Mouse (Mus musculus) megakaryocyte, embryonic 14.5 days (primary cell): ENCODE measurements at regions not wholly inside any gene's neighbourhood (a gene's known extent, or its start where the extent isn't known, plus 50 kb on each side); places are given as distances from the start of the nearest gene placed in this dataset.

Source experiments
- H3K27me3 ChIP-seq: replicated peaks from 2 replicates; pipeline ENCODE3; 2012; ENCODE audit warnings: inconsistent platforms
- H3K36me3 ChIP-seq: replicated peaks from 2 replicates; pipeline ENCODE3; 2012; ENCODE audit warnings: low read length, inconsistent platforms, mixed read lengths
- H3K4me1 ChIP-seq: 2 replicates; pipeline ENCODE4 v1.6.1; 2012; ENCODE audit warnings: inconsistent platforms
- H3K4me3 ChIP-seq: replicated peaks from 2 replicates; pipeline ENCODE3; 2012; ENCODE audit warnings: moderate library complexity, mild to moderate bottlenecking, inconsistent platforms
- H3K9me3 ChIP-seq: 2 replicates; pipeline ENCODE4 v1.6.1; 2012; ENCODE audit warnings: inconsistent platforms
- FLI1 ChIP-seq: IDR thresholded peaks from 2 replicates; pipeline ENCODE4 v1.6.1; 2012; ENCODE audit warnings: low read length, inconsistent platforms, mixed read lengths
- GATA1 ChIP-seq: IDR thresholded peaks from 3 replicates; pipeline ENCODE4 v1.6.1; 2012; ENCODE audit warnings: mixed read lengths, low read length, inconsistent platforms, borderline replicate concordance

DNA sequence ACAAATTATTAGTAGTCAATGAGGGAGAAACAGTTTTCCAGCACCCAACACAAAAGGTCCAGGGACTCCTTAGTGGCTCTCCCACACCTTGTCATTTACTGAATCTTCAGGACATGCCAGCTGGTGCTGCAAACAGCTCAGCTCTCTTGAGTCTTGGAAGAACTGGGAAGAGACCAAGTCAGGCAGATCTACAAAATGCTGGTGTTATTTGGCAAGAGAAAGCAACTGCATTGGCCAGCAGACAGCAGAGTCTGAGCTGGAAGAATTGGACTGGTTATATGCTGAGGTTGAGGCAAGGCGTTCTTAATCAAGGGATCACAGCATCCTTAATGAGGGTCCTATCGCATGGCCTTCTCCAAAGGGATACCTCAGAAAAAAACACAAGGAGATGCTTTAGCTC lies 124.2 kb upstream of the Lef1 start:
- Histone ChIP-seq H3K36me3 (no peaks in the 10 kb centered on the region), H3K9me3 (peaks cover 26% of the 10 kb centered on the region), H3K4me3 (no peak overlapping the region), H3K4me1 (no peaks in the 10 kb centered on the region), H3K27me3 (peaks cover 17% of the 10 kb centered on the region)
- TF ChIP-seq FLI1 = no peak

DNA sequence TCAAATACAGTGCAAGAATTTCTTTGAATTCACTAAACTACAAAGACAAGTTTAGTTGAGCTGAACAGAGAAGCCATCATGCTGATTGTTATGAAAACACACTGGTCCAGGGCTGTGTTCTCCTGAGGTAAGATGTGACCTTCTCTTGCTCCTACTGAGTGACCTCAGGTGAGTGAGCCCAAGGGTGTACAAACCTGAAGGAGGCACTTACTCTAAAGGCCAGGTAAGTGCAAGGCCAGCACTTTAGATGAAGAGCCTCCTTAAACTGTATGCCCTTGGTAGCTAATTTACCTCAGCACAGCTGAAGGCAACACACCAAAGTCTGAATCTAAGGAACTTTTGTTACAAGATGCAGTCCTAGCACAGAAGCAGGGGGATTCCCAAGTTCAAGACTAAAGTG lies 128.7 kb upstream of the Lef1 start:
- no peaks in the 10 kb centered on the region for H3K36me3 ChIP-seq
- no peak overlapping the region for H3K4me3 ChIP-seq
- peaks cover 14% of the 10 kb centered on the region for H3K27me3 ChIP-seq
- TF ChIP-seq GATA1 (no peak), FLI1 (no peak)
- peaks cover 11% of the 10 kb centered on the region; the same call in 1 of the 2 replicates for H3K9me3 ChIP-seq
- H3K4me1 ChIP-seq = no peaks in the 10 kb centered on the region

DNA sequence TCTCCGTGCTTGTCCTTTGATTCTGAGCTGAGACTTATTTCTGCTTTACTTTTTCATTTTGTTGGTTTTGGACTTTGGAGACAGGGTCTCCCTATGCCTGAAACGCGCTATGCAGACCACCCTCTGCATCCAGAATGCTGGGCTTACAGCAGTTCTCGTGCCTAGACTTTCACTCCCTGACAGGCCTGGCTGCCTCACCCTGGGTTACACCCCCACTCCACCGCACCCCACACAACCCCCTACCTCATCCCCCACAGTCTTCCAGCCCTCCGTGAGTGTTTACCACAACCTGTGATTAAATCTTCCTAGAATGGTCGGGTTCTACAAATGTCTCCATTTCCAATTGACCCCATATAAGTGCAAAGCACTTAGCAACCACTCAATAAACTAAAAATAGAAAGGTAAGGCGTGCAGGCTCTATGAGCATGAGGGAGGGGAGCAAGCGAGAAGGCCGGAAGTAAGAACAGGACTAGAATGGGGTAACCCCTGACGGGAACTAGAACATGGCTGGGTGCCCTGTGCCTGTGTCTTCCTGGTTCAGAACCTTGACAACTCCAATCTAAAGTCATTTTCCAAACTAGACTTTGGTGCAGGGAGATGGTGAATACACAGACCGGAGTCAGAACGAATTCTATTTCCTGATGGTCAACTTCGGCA lies 131.2 kb upstream of the Lef1 start:
- Histone ChIP-seq H3K4me1 (no peaks in the 10 kb centered on the region), H3K27me3 (peaks cover 9% of the 10 kb centered on the region), H3K9me3 (peaks cover 6% of the 10 kb centered on the region; the same call in 1 of the 2 replicates), H3K4me3 (no peak overlapping the region), H3K36me3 (no peaks in the 10 kb centered on the region)
- TF ChIP-seq FLI1 = no peak
- no peak for TF ChIP-seq GATA1

DNA sequence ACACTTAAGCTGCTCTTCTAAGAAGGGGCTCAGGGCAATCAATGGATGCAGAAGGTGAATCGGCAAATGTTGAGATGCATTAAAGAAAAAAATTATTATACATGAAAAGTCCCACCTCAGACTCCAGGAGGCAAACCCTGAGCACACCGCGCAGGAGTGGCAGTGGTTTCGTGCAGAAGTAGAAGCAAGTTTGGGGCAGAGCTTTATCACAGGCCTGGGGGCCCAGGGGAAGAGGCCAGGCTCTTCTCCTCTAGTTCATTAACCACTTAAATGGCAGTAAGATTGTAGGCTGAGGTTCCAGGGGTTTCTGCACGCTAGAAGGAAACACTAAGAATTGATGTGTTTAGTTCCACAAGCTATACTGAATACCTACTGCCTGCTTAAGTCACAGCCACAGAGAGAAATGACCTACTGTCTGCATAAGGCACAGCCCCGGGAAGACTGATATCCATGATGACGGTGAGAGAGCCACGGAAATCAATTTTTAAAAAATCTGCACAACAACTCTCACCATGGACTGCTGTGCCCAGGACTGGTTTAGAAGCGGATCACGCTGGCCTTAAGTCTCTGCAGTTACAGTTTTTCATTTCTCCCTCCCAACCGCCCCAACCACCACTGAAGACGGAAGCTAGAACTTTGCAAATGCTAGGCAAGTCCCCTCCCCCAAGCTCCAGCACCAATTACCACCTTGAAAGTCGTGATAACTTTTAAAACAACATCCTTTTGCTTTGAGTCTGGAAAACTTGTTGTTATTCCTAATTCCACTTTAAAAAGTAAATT lies 132.2 kb upstream of the Lef1 start:
- no peak overlapping the region for H3K4me3 ChIP-seq

DNA sequence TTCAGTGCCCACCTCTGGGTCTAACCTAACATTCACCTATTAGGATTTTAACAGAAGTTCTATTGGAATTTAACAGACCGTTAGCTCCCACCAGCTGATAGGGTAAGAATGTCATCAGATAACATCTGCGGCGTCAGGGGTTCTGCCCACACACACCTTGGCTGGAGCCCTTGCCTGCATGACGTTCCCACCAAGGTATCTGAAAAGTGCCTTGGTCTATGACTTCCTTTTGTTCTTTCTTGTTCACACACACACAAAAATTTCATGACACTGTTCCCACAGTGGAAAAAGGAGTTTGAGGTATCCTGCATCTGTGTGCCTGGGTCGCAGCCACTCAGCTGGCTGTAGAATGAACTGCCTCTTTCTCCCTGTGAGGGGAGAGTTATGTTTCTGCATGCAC lies 134.1 kb upstream of the Lef1 start:
- peaks cover 4% of the 10 kb centered on the region for H3K27me3 ChIP-seq
- no peaks in the 10 kb centered on the region for H3K9me3 ChIP-seq
- no peaks in the 10 kb centered on the region for H3K4me1 ChIP-seq
- H3K4me3 ChIP-seq = no peak overlapping the region
- H3K36me3 ChIP-seq = no peaks in the 10 kb centered on the region
- no peak for TF ChIP-seq FLI1
- no peak for TF ChIP-seq GATA1

More for the DNA sequence above, 132.2 kb upstream of the Lef1 start:
- peaks cover 7% of the 10 kb centered on the region for H3K27me3 ChIP-seq
- TF ChIP-seq FLI1 = no peak
- TF ChIP-seq GATA1 = no peak
- H3K9me3 ChIP-seq = no peaks in the 10 kb centered on the region
- no peaks in the 10 kb centered on the region for H3K4me1 ChIP-seq
- H3K36me3 ChIP-seq = no peaks in the 10 kb centered on the region

DNA sequence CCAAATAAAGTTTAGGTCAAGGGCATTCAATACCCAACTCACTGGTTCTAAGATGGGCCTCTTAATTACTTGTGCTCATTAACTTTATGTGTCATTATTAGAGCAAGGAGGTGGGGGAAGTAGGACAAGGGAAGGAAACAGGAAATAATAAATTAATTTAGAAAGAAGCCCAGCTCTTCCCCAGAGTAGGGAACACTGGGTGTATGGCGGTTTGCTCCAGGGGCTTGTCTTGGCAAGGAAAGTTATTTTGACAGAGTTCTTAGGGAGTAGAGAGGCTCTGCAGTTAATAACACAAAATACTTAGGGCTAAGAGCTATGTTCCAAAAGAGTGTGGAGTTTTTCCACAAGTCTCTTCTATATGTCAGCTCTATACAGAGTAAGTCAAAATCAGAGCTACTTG lies 135.0 kb upstream of the Lef1 start:
- H3K36me3 ChIP-seq = no peaks in the 10 kb centered on the region
- H3K9me3 ChIP-seq = no peaks in the 10 kb centered on the region
- no peaks in the 10 kb centered on the region for H3K4me1 ChIP-seq
- TF ChIP-seq FLI1 (no peak), GATA1 (no peak)
- peaks cover 8% of the 10 kb centered on the region for H3K27me3 ChIP-seq
- H3K4me3 ChIP-seq = no peak overlapping the region

DNA sequence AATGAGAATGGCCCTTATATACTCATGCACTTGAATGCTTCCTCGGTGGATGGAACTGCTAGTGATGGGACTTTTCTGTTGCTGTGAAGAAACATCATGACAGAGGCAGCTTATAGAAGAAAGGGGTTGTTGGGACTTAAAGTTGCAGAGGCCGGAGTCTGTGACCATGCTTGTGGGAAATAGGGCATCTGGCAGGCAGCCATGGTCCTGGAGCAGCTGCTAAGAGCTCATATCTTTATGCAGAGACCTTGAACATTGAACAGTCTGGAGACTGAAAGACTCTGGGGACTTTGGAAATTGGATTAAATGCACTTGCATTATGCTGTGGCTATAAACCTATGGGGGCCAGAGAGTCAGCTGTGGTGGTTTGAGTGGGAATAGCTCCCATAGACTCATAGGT lies 138.1 kb upstream of the Lef1 start:
- TF ChIP-seq FLI1 = no peak
- no peak for TF ChIP-seq GATA1
- Histone ChIP-seq H3K4me3 (no peak overlapping the region), H3K27me3 (peaks cover 6% of the 10 kb centered on the region), H3K36me3 (no peaks in the 10 kb centered on the region), H3K9me3 (no peaks in the 10 kb centered on the region), H3K4me1 (no peaks in the 10 kb centered on the region)

DNA sequence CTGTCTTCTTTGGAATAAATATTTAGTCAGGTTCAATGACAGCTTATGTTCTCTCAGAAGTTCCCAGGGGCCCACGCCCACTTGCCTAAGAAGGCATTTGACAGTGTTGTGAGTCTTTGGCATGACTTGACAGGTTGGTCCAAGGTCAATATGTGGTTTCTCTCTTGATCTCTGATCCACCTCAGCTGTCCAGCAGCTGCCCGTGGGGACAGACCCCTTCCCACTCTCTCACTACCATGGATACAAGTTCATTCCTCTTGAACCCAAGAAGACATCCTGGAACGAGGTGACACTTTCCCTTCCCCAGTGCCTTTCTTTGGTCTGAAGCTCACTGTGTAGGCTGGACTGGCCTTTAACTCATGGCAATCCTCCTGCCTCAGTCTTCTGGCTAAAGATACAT lies 145.0 kb upstream of the Lef1 start:
- Histone ChIP-seq H3K27me3 (peaks cover 27% of the 10 kb centered on the region), H3K4me3 (no peak overlapping the region), H3K4me1 (no peaks in the 10 kb centered on the region), H3K9me3 (peaks cover 6% of the 10 kb centered on the region; the same call in 1 of the 2 replicates), H3K36me3 (no peaks in the 10 kb centered on the region)
- no peak for TF ChIP-seq FLI1

DNA sequence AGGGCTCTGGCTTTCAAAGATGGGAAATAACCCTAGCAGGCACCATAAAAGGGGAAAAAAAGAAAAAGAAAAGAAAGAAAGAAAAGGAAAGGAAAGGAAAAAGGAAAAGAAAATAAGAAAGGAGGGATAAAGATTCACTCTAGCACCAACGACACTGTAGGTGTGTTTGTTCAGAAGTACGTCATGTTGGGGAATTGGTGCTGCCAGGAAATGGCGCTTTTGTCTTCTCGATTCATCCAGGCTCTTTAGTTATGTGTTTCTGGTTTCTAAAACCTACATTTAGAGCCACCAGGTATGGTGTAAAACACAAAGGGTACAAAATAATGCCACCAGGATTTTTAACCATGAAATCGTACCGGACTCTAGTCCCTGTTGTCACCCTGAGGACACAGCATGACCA lies 146.2 kb upstream of the Lef1 start:
- Histone ChIP-seq H3K27me3 (peaks cover 32% of the 10 kb centered on the region), H3K4me3 (no peak overlapping the region), H3K4me1 (no peaks in the 10 kb centered on the region), H3K9me3 (peaks cover 6% of the 10 kb centered on the region; the same call in 1 of the 2 replicates), H3K36me3 (no peaks in the 10 kb centered on the region)
- TF ChIP-seq FLI1 = no peak

DNA sequence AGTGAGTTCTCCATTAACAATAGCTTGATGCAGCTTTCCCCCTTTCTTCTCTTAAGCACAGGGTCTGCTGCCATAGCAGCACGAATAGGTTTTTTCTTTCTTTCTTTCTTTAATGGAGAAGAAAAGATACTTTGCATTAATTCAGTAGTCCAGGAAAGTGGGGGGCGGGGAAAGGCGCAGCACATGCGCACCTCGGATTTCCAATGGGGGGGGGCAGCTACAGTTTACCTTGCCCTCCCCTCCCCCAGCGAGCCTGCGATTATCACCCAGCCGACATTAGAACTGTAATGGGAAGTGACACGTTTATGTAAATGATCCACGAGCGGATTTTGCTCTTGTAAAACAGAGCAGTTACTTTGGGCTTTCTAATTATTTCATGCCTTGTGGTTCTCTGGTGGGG lies 146.6 kb upstream of the Lef1 start:
- H3K36me3 ChIP-seq = no peaks in the 10 kb centered on the region
- H3K4me1 ChIP-seq = no peaks in the 10 kb centered on the region
- H3K4me3 ChIP-seq = no peak overlapping the region
- peaks cover 6% of the 10 kb centered on the region; the same call in 1 of the 2 replicates for H3K9me3 ChIP-seq
- peaks cover 32% of the 10 kb centered on the region for H3K27me3 ChIP-seq
- TF ChIP-seq FLI1 (no peak), GATA1 (no peak)
